Mouse (Mus musculus) heart, embryonic 15.5 days (tissue): ENCODE results near the gene Ncoa3. TPM values are rescaled to one million over a fixed set of nuclear protein-coding genes. Genes with fewer than 3 reads are reported as not detected.
A peak's percentile ranks its signal among the peaks of the same experiment; 100 is the strongest.

Experiments
- ATAC-seq: fragments of 200-750 bp; cut with Nextera tagmentation; replicated peaks from 2 replicates; pipeline ENCODE4 v1.8.0; 2017; ENCODE audit warnings: low read depth, moderate TSS enrichment; ENCODE audit not compliant: insufficient number of reproducible peaks, insufficient read depth, low FRiP score
- H3K27ac ChIP-seq: fragments of 300-500 bp; sonication (generic); 2 replicates; pipeline ENCODE4 v1.5.1; 2015; ENCODE audit warnings: mild to moderate bottlenecking, inconsistent platforms
- H3K27me3 ChIP-seq: fragments of 300-500 bp; sonication (generic); 2 replicates; pipeline ENCODE4 v1.6.1; 2015; ENCODE audit warnings: inconsistent platforms
- H3K36me3 ChIP-seq: fragments of 300-500 bp; sonication (generic); 2 replicates; pipeline ENCODE4 v1.6.1; 2015; ENCODE audit warnings: mild to moderate bottlenecking, inconsistent platforms
- H3K4me1 ChIP-seq: fragments of 300-500 bp; sonication (generic); replicated peaks from 2 replicates; pipeline ENCODE4 v1.6.1; 2015; ENCODE audit warnings: inconsistent platforms
- H3K4me2 ChIP-seq: fragments of 300-500 bp; sonication (generic); 2 replicates; pipeline ENCODE4 v1.6.1; 2015; ENCODE audit warnings: inconsistent platforms, mild to moderate bottlenecking, moderate library complexity
- H3K4me3 ChIP-seq: fragments of 300-500 bp; sonication (generic); 2 replicates; pipeline ENCODE4 v1.5.1; 2015; ENCODE audit warnings: mild to moderate bottlenecking, inconsistent platforms
- H3K9ac ChIP-seq: fragments of 300-500 bp; sonication (generic); 2 replicates; pipeline ENCODE4 v1.6.1; 2015; ENCODE audit warnings: mild to moderate bottlenecking, inconsistent platforms
- H3K9me3 ChIP-seq: fragments of 300-500 bp; sonication (generic); replicated peaks from 2 replicates; pipeline ENCODE4 v1.6.1; 2016; ENCODE audit warnings: inconsistent platforms
- WGBS: fragments of 180-500 bp; shearing (Covaris S2); methylation state at CpG from one replicate; pipeline ENCODE4 v1.1.7; 2015; ENCODE audit warnings: mixed read lengths; 5-methylcytosine and 5-hydroxymethylcytosine counted together
- polyA plus RNA-seq: library from polyadenylated mRNA; unstranded; fragments of >200 nt; fragmentation: Nextera tagmentation; extraction: Ambion mirVana; gene quantifications from 2 replicates; pipeline ENCODE4 v1.2.1, GENCODE M21; 2015

The Ncoa3 gene
- polyA plus RNA-seq, 1 experiment from 2014 or later, result 8.7 TPM

DNA sequence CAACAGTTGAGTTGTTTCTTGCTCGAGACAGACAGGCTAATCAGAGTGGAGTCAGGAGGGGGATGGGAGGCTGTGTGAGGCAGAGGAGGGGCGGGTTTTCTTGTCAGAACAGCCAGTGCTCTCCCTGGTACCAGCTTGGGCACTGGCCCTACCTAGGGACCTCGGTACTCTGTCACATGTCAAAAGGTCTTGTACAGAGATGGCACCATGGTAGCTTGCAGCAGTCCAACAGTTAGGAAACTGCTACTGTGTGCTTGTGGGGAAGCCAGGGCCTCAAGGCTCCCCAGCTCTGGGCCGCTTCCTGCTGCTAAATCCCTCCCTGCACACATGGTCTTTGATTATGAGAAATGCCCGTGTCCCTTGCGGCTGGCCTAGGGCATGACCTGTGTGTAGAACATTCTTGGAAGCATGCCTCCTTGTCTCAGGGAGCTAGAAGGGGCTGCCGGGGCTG, 97.7 kb downstream of the Ncoa3 start:
- Histone ChIP-seq H3K4me2 (no peak overlapping the region), H3K36me3 (peaks cover 42% of the 10 kb centered on the region), H3K27ac (peak overlapping the region; percentile 59), H3K9me3 (no peaks in the 10 kb centered on the region), H3K4me1 (peaks cover 17% of the 10 kb centered on the region), H3K4me3 (no peak overlapping the region), H3K27me3 (no peaks in the 10 kb centered on the region), H3K9ac (0 out of 2 replicates have a peak overlapping the region, but pooled peaks have one; percentile 9)
- no peak for ATAC-seq
- WGBS, result 23% methylated on average over 7 of the region's 7 CpGs

- H3K27ac ChIP-seq, result no peak overlapping the region
- H3K9me3 ChIP-seq, result no peaks in the 10 kb centered on the region
- no peak overlapping the region for H3K9ac ChIP-seq
- H3K4me3 ChIP-seq, result no peak overlapping the region
- peaks cover 45% of the 10 kb centered on the region for H3K36me3 ChIP-seq
- H3K27me3 ChIP-seq, result no peaks in the 10 kb centered on the region
- H3K4me2 ChIP-seq, result no peak overlapping the region
- H3K4me1 ChIP-seq, result peaks cover 26% of the 10 kb centered on the region
- no peak for ATAC-seq
These were observed 99.2 kb downstream of the Ncoa3 start for GRCm38 (mm10) chr2:166091599-166091998.

DNA sequence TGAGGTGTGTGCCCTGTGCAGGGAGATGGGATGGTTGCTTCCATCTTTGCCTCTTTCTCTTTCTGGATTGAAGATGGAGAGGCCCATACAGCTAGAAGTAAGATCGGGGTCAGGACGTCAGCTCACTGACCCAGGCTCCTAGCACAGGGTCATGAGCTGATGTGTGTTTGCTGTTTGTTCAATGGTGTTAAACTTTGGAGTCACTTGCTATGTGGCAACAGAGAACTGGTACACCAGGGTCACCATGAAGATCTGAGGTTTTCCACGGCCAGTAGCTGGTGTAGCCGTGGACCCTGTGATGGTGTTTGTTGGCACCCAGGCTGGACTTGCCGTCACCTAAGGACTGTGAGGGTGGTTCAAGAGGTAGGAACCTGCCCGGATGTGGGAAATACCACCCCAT, 100.0 kb downstream of the Ncoa3 start:
- Histone ChIP-seq H3K4me1 (peaks cover 32% of the 10 kb centered on the region), H3K4me3 (no peak overlapping the region), H3K9ac (no peak overlapping the region), H3K4me2 (no peak overlapping the region), H3K27ac (no peak overlapping the region), H3K9me3 (no peaks in the 10 kb centered on the region), H3K27me3 (no peaks in the 10 kb centered on the region), H3K36me3 (peaks cover 42% of the 10 kb centered on the region)
- 94% methylated on average over 6 of the region's 6 CpGs for WGBS
- ATAC-seq, result no peak

DNA sequence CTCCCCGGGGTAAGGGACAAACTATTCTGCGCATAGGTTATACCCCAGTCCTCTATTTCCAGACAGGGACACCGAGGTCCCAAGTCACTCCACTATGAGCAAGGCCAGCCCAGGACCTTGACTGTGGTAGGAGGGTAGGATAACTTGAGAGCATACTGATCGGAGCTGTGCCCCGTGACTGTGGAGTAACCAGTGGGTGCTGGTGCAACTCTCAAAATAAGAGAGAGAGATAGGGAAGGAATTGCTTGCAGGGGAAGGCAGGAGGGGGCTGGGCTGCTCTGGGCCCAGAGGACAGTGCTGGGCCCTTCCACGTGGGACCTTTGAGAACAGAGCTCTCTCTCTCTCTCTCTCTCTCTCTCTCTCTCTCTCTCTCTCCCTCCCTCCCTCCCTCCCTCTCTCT, 103.9 kb downstream of the Ncoa3 start:
- peaks cover 52% of the 10 kb centered on the region for H3K4me1 ChIP-seq
- no peak overlapping the region for H3K9ac ChIP-seq
- H3K27me3 ChIP-seq, result no peaks in the 10 kb centered on the region
- peak overlapping the region; percentile 57 for H3K27ac ChIP-seq
- no peak overlapping the region for H3K4me3 ChIP-seq
- no peak for ATAC-seq
- WGBS, result 68% methylated on average over 6 of the region's 6 CpGs
- peaks cover 34% of the 10 kb centered on the region for H3K36me3 ChIP-seq
- H3K9me3 ChIP-seq, result no peaks in the 10 kb centered on the region
- H3K4me2 ChIP-seq, result no peak overlapping the region

- Histone ChIP-seq H3K27ac (no peak overlapping the region), H3K9ac (no peak overlapping the region), H3K4me3 (no peak overlapping the region), H3K9me3 (no peaks in the 10 kb centered on the region), H3K4me1 (peaks cover 56% of the 10 kb centered on the region), H3K4me2 (no peak overlapping the region), H3K36me3 (peaks cover 34% of the 10 kb centered on the region), H3K27me3 (no peaks in the 10 kb centered on the region)
- ATAC-seq, result no peak
- WGBS, result 97% methylated on average over 1 of the region's 1 CpGs
These were observed 104.4 kb downstream of the Ncoa3 start for GRCm38 (mm10) chr2:166096834-166097233.

DNA sequence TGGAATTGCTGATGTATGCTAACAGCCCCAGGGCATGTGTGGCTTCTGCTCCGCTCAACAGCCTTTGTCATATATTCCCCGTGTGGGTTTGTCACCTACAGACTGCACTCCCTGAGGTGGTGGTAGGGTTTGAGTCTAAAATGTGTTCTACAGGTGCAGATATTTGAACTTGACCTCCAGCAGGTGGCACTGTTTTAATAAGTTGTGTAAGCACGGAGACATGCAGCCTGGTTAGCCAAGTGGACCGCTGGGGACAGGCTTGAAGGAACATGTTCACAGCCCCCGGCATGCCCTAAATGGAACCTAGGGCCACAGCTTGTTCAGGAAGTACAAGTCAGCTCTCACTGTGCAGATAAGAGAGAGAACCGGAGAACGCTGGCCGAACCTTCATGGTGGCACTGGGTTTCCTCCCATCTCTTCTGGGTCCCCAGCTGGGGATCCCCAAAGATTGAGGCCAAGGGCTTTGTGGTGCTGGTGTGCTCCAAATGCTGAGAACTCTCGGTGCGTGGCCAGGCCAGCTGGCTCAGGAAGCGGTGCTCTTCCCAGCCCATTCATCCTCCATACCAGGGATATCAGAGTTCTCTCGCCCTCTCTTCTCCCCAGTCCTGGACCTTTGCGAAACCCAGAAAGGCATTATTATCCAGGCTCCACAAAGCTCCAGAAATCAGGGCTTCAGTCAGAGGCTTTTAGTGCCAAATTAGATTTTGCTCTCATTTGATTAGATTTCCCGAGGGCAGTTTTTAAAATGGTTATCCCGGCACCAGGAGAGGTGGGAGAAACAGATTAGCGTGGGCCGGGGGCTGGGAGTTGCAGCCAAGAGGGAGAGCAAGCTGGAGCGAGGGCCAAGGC, 105.2 kb downstream of the Ncoa3 start:
- Histone ChIP-seq H3K4me3 (no peak overlapping the region), H3K9me3 (no peaks in the 10 kb centered on the region), H3K4me1 (peaks cover 64% of the 10 kb centered on the region), H3K9ac (no peak overlapping the region), H3K36me3 (peaks cover 28% of the 10 kb centered on the region), H3K27me3 (no peaks in the 10 kb centered on the region), H3K27ac (peak overlapping the region; percentile 61), H3K4me2 (no peak overlapping the region)
- ATAC-seq, result no peak
- 60% methylated on average over 18 of the region's 18 CpGs for WGBS

DNA sequence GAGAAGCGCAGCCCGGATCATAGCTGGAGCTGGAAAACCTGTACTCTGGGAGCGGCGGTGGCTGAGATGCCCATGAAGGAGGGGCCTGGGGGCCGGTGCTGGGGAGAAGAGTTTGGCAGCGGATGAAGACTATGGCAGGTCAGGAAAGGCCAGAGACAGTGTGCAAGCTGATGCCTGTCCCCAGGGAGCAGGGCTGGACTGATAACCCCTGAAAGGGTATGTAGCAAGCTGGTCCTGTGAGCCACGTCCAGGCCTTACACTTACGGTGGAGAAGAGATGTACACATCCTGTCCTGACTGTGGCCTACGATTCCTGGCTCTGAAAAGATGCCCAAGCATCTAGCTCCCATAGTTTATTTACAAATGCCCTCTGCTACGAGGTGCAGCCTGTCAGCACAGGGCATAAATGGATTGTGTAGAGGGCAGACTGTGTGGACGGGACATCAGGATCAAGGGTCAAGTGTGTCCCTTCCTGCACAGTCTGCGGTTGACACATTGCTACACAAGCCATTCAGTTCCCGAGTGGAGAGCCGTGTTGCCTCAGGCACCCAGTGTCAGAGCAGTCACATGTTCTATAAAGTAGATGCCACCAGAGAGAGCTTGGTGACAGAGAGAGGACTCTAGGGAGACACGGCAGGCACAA, 106.0 kb downstream of the Ncoa3 start:
- Histone ChIP-seq H3K36me3 (peaks cover 20% of the 10 kb centered on the region), H3K27ac (peak overlapping the region; percentile 61), H3K9me3 (no peaks in the 10 kb centered on the region), H3K4me3 (no peak overlapping the region), H3K9ac (no peak overlapping the region), H3K27me3 (no peaks in the 10 kb centered on the region), H3K4me2 (no peak overlapping the region), H3K4me1 (peaks cover 70% of the 10 kb centered on the region)
- 0 out of 2 replicates have a peak, but pooled peaks have one; percentile 7 for ATAC-seq
- 39% methylated on average over 15 of the region's 15 CpGs for WGBS

DNA sequence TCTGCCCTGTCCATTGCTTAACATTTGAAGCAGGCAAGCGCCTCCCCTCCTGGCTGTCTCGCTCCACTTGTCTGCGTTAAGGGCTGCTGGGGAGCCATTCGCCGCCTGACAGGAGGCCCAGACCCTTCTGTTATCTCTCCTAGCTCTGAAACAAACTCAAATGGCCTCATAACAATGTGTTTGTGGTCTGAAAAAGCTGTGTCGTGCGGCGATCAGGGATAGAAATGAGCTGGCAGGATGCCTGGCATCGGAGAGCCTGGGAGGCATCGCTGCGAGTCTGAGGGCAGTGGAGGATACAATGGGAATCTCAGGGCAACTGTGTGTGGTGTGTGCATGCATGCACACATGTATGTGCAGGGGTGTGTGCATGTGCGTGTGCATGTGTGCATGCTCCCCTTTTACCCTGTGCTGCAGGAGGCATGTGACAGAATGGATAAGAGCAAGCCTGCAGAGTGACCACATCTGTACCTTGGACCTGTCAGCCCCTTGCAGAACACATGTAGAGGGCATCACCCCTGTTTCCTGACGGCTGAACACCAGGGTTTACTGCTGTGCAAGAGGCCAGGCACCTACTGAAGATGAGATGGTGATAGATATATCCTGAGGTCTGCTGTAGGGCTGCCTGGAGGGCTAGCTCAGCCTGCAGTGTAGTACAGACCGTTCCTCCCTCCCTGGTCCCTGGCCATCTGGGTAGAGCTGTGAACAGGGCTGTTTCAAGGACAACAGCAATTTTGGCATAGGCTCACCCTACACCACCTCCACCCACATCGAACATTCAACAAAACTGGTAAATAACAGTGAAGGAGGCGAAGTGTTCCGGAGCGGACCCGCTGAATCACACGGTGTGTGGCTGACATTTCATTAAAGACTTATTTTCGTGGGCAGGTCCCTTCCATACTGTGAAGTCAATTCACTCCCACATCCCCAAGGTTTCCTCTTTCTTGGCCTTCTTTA, 108.2 kb downstream of the Ncoa3 start:
- Histone ChIP-seq H3K27me3 (no peaks in the 10 kb centered on the region), H3K9me3 (no peaks in the 10 kb centered on the region), H3K36me3 (no peaks in the 10 kb centered on the region), H3K4me1 (peaks cover 84% of the 10 kb centered on the region), H3K4me3 (no peak overlapping the region), H3K4me2 (0 out of 2 replicates have a peak overlapping the region, but pooled peaks have one; percentile 17), H3K27ac (peak overlapping the region; percentile 62), H3K9ac (no peak overlapping the region)
- 54% methylated on average over 21 of the region's 21 CpGs for WGBS
- ATAC-seq, result no peak; the same call in 1 of the 2 replicates

GRCm38 (mm10) chr2:166102893-166103292, 110.5 kb downstream of the Ncoa3 start:
- peaks cover 80% of the 10 kb centered on the region for H3K4me1 ChIP-seq
- no peak overlapping the region for H3K27ac ChIP-seq
- H3K27me3 ChIP-seq, result no peaks in the 10 kb centered on the region
- ATAC-seq, result no peak
- H3K9me3 ChIP-seq, result no peaks in the 10 kb centered on the region
- H3K9ac ChIP-seq, result no peak overlapping the region
- H3K4me2 ChIP-seq, result no peak overlapping the region
- WGBS, result 74% methylated on average over 7 of the region's 7 CpGs
- H3K4me3 ChIP-seq, result no peak overlapping the region
- H3K36me3 ChIP-seq, result 0 out of 2 replicates have a peak, but pooled peaks cover 2% of the 10 kb centered on the region

DNA sequence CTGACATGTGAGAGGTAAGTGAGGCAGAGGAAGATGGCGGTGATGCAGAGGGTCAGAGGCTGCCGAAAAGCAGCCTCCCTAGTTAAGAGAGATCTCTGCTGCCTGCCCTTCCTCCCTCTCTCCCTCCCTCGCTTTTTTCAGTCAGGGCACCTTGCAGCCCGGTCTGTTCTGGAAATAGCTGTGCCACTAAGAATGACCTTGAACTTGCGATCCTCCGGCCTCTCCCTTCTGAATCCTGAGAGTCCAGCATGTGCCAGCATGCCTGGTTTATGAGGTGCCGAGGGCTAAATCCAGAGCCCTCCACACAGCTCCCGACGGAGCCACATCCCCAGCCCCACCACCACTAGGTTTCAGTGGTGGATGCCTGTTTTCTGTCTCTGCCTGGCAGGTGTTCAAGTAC, 113.5 kb downstream of the Ncoa3 start:
- Histone ChIP-seq H3K36me3 (0 out of 2 replicates have a peak, but pooled peaks cover 2% of the 10 kb centered on the region), H3K4me1 (peaks cover 58% of the 10 kb centered on the region), H3K27ac (peak overlapping the region; percentile 77), H3K27me3 (no peaks in the 10 kb centered on the region), H3K9me3 (no peaks in the 10 kb centered on the region), H3K4me3 (no peak overlapping the region), H3K9ac (no peak overlapping the region; the same call in 1 of the 2 replicates), H3K4me2 (no peak overlapping the region)
- 46% methylated on average over 9 of the region's 9 CpGs for WGBS
- no peak; the same call in 1 of the 2 replicates for ATAC-seq

- Histone ChIP-seq H3K27ac (peak overlapping the region; percentile 77), H3K9me3 (no peaks in the 10 kb centered on the region), H3K9ac (no peak overlapping the region), H3K27me3 (no peaks in the 10 kb centered on the region), H3K4me1 (peaks cover 52% of the 10 kb centered on the region), H3K36me3 (0 out of 2 replicates have a peak, but pooled peaks cover 2% of the 10 kb centered on the region), H3K4me3 (no peak overlapping the region), H3K4me2 (no peak overlapping the region)
- WGBS, result 56% methylated on average over 2 of the region's 2 CpGs
- ATAC-seq, result no peak
These were observed 114.2 kb downstream of the Ncoa3 start for GRCm38 (mm10) chr2:166106631-166107030.
